Mouse (Mus musculus): Measurements from ENCODE around the gene Slco2a1.
A peak's percentile ranks its signal among the peaks of the same experiment; 100 is the strongest.

The Slco2a1 gene

DNA sequence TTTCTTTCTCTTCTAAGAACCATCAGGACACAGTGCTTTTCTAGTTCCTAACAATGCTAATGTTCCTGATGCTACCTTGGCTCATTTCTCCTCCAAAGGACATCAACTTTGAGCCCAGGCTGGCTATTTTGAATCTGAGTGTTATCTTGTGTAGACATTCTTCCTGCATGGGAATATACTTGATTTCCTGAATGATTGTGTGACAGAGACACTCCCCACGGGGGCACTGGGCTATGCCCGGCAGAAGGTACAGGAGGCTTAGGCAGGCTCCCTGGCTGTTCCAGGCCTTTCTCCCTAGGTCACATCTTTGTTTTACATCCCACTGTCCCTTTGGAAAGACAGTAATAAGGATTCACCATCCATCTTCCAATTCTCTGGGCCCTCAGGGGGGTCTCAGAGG, 49.8 kb downstream of the Slco2a1 start:
- no peak for DNase-seq (ENCODE audit: low spot score)

GRCm38 (mm10) chr9:103038705-103039104, 50.2 kb downstream of the Slco2a1 start:
- no peak for DNase-seq (ENCODE audit: low spot score)

GRCm38 (mm10) chr9:103040581-103040980, 52.1 kb downstream of the Slco2a1 start:
- no peak for DNase-seq (ENCODE audit: low spot score)

DNA sequence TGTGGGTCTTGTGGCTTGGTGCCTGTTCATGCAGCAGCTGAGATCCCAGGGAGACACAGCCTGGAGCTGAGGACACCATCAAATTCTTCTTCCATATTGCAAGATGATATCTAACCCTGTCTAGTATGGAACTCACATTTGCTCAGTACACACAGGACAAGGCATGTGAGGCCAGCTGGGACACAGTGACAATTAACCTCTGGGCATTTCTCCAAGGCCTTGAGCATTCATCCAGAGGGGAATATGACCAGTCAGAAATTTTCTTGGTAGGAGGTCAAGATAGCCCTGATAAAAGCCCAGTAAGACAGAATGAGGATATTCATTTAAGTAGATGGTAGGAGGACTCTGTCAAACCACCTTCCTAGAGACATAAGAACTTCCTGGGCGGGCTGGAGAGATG, 56.9 kb downstream of the Slco2a1 start:
- DNase-seq (ENCODE audit: low spot score): no peak

GRCm38 (mm10) chr9:103049049-103049511, 60.6 kb downstream of the Slco2a1 start:
- DNase-seq (ENCODE audit: low spot score): peak; percentile 77

GRCm38 (mm10) chr9:103053829-103054228, 65.3 kb downstream of the Slco2a1 start:
- no peak for DNase-seq (ENCODE audit: low spot score)

DNA sequence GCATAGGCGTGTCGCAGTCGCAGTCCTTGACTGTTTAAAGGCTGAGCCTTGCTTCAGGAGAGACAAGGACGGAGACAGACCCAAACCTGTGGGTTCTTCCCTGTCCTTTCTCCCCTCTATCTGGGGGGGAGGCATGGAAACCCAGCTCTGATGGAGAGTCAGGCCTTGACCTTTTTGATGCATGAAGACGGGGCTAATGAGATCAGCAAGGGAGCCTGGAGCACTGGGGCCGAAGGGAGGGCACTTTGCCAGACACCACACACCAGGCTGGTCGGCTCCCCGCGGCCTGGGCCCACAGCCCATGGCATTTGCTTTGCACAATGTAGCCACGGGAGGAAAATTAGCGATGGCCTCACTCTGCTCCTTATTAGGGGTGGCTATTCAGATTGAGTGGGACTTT, 66.5 kb downstream of the Slco2a1 start:
- no peak for DNase-seq (ENCODE audit: low spot score)

- no peak for DNase-seq (ENCODE audit: low spot score)
These were observed 67.7 kb downstream of the Slco2a1 start for GRCm38 (mm10) chr9:103056164-103056563.

- no peak for DNase-seq (ENCODE audit: low spot score)
These were observed 72.0 kb downstream of the Slco2a1 start for GRCm38 (mm10) chr9:103060551-103060950.

DNA sequence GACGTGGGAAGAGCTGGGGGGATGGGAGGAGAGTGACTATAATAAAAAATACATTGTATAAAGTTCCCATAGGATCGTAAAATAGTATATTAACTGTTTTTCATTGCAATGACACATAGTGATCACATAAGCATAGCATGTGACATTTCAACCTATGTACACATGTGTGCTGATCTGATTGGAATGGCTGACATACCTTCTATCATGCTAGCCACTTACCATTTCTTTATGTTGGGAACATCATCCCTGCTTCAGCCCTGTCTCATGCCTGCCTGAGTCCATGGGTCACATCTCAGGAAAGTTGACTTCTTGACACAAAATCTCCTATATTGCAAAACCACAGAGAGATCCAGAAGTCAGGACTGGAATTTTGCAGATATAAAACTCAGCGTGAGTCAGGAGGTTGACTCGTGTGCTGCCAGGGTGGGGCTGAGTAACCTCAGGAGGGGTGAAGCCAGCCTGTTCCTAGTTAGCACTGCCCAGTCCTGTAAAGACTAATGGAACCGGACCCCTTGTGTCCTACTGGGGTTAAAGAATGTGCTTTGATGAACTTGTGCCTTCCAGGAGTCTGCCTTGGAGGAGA, 73.0 kb downstream of the Slco2a1 start:
- no peak for DNase-seq (ENCODE audit: low spot score)

- no peak for DNase-seq (ENCODE audit: low spot score)
These were observed 75.1 kb downstream of the Slco2a1 start for GRCm38 (mm10) chr9:103063591-103063990.

DNA sequence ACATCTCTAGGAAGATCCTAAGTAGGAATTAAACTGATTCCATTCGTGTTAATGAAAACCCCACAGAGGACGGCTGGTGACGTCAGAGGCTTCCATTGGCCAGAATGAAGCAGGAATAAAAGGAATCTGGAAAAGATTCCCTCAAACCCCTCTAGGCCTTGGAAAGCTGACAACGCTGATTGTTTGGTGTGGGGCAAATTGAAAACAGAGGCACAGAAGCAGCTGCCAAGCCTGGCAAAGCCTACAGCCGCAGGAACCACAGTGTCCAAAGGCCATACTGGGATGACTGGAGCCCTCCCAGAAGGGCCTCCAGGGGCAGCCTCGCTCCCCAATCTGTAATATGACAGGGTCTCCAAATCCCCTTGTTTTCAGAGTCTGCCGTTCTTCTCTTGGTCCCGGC, 78.3 kb downstream of the Slco2a1 start:
- no peak for DNase-seq (ENCODE audit: low spot score)

DNA sequence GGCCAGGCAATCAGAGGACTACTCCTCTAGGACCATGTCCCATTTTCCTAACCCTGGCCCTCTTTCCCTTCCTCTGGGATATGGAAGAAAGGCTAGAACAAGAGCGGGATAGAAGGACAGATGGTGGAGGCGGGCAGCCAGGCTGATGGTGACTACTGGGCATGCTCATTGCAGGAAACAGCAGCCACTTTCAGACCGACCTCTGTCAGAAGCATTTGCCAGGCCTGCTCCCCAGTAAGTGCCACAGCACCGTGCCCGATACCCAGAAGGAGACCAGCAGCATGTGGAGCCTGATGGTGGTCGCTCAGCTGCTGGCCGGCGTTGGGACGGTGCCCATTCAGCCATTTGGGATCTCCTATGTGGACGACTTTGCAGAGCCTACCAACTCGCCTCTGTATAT, 79.1 kb downstream of the Slco2a1 start:
- no peak for DNase-seq (ENCODE audit: low spot score)

GRCm38 (mm10) chr9:103068769-103069168, 80.3 kb downstream of the Slco2a1 start:
- DNase-seq (ENCODE audit: low spot score): no peak

GRCm38 (mm10) chr9:103071541-103072203, 83.2 kb downstream of the Slco2a1 start:
- no peak for DNase-seq (ENCODE audit: low spot score)

DNA sequence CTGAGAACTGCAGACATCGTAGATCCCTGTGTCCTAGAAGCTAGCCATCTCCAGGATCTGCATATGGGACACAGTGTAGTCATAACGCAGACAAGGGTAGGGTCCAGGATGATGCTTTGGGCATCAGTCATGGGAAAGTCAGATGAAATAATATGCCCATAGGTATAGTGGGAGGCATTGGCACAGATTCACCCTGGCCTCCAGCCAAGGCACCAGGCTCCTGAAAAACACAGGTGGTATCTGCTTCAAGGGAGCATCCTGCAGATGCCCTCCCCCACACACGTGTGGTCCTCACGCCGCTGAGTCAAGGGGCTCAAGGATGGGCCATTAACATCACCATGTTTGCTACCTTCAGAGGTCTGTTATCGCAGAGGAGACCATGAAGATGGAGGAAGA, 83.7 kb downstream of the Slco2a1 start:
- DNase-seq (ENCODE audit: low spot score): no peak

GRCm38 (mm10) chr9:103072926-103073515, 84.5 kb downstream of the Slco2a1 start:
- DNase-seq (ENCODE audit: low spot score): no peak

GRCm38 (mm10) chr9:103076836-103077531, 88.5 kb downstream of the Slco2a1 start:
- DNase-seq (ENCODE audit: low spot score): no peak

DNA sequence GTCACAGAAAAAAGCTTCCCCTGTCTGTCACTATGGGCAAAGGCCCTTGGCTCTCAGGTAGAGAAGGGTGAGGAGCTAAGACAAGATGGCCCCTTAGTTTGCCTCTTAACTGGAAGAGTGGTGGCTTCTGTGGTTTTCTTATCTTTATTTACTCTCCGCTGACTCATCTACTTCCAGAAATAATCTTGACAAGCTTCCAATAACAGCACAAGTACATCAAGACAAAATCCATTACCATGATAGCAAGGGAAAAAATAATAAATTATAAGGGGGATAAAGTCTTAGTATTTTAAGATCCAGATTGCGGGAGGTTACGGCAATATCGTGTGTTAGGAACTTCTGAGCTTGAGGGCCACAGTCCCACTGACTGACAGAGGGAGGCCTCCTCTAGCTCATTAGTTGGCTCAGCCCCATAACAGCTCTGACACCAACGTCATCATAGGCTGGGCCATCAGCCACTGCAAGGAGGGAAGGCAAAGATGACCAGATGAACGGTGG, 89.7 kb downstream of the Slco2a1 start:
- no peak for DNase-seq (ENCODE audit: low spot score)

- no peak for DNase-seq (ENCODE audit: low spot score)
These were observed 91.7 kb downstream of the Slco2a1 start for GRCm38 (mm10) chr9:103080211-103080610.

GRCm38 (mm10) chr9:103082246-103082975, 93.9 kb downstream of the Slco2a1 start:
- no peak for DNase-seq (ENCODE audit: low spot score)

DNA sequence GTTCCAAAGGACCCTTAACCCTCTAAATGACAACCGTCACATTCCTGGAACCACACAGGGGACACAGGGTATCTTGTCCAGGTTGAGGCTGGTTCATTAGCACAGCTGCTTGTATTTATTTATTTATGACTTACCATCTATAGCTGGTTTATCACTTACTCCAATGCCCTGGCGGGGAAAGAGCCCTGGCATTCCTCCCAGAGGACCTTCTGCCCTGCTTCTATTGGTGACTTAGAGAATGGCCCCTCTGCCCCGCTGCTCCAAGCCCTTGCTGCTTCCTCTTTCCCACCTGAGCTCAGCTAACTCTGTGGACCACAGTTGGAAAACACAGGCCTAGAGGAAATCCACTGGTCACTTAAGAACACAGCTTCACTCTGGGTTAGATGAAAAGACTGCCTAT, 94.9 kb downstream of the Slco2a1 start:
- no peak for DNase-seq (ENCODE audit: low spot score)

All from yolk sac, embryonic 10.5 days (tissue).